In the genomic region with DNA sequence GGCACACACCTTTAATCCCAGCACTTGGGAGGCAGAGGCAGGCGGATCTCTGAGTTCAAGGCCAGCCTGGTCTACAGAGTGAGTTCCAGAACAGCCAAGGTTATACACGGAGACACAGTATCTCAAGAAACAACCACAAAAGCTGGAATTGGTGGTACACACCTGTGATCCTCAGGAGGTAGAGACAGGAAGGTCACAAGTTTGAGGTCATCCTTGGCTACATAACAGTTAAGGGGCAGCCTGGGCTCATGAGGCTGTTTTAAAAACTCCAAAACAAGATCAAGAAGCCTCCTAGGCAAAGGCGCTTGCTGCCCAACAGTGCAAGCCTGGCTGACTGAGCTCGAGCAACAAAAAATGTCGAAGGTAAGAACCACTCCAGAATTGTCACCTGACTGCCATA, we compare ENCODE assay signal across 25 mouse cellular contexts. TPM values are rescaled to one million over a fixed set of nuclear protein-coding genes. Genes with fewer than 3 reads are reported as not detected.
DNase-seq lines count a peak whose midpoint lies in the region; ATAC-seq and TF ChIP-seq lines count a peak whose summit lies in the region.
"Had no signal": no experiment of that assay in that cellular context is flagged by ENCODE, and none has a peak within 500 bp of the region (broad histone marks: within the 10 kb centered on the region; RNA-seq: fewer than 3 reads in every experiment).

No protein-coding gene starts in this region.

- H3K27me3 ChIP-seq in hindbrain, embryonic 10.5 days (ENCODE audit: insufficient read depth, poor library complexity, severe bottlenecking) = peaks cover 14% of the 10 kb centered on the region
- no peaks in the 10 kb centered on the region for H3K27me3 ChIP-seq in hindbrain, postnatal 0 days (ENCODE audit: insufficient read depth, low read length)
- no peaks in the 10 kb centered on the region for H3K27me3 ChIP-seq in midbrain, embryonic 14.5 days (ENCODE audit: control insufficient read depth, insufficient read depth, low read length)
- H3K27me3 ChIP-seq in midbrain, embryonic 16.5 days (ENCODE audit: control insufficient read depth, insufficient read depth, low read depth, low read length) = no peaks in the 10 kb centered on the region
- H3K27me3 ChIP-seq in hindbrain, embryonic 11.5 days (ENCODE audit: control insufficient read depth, insufficient read depth, low read length) = no peaks in the 10 kb centered on the region
- H3K27me3 ChIP-seq in limb, embryonic 10.5 days (ENCODE audit: low read depth, poor library complexity, severe bottlenecking) = no peaks in the 10 kb centered on the region
- H3K27me3 ChIP-seq in forebrain, embryonic 11.5 days (ENCODE audit: control insufficient read depth, insufficient read depth, low read length) = peaks cover 21% of the 10 kb centered on the region
- H3K27me3 ChIP-seq: embryonic facial prominence, embryonic 13.5 days had no signal

- no peak for ATAC-seq in hindbrain, postnatal 0 days
- no peak for ATAC-seq in midbrain, embryonic 14.5 days (ENCODE audit: low FRiP score, low TSS enrichment)
- ATAC-seq in midbrain, embryonic 16.5 days = no peak
- ATAC-seq in hindbrain, embryonic 11.5 days (ENCODE audit: low FRiP score) = no peak
- ATAC-seq in forebrain, embryonic 11.5 days (replicated peaks; ENCODE audit: low FRiP score) = no peak
- ATAC-seq: activated CD4-positive, CD25-positive, alpha-beta regulatory T cell, adult 4 months had no signal

- H3K4me3 ChIP-seq in hindbrain, embryonic 10.5 days = no peak overlapping the region
- H3K4me3 ChIP-seq in hindbrain, postnatal 0 days (ENCODE audit: low read length) = no peak overlapping the region
- no peak overlapping the region for H3K4me3 ChIP-seq in midbrain, embryonic 14.5 days (replicated peaks; ENCODE audit: low read depth, low read length)
- H3K4me3 ChIP-seq in midbrain, embryonic 16.5 days (ENCODE audit: low read depth, low read length) = no peak overlapping the region
- no peak overlapping the region for H3K4me3 ChIP-seq in hindbrain, embryonic 11.5 days (ENCODE audit: low read depth, low read length)
- no peak overlapping the region for H3K4me3 ChIP-seq in limb, embryonic 10.5 days
- H3K4me3 ChIP-seq in forebrain, embryonic 11.5 days (ENCODE audit: low read depth, low read length) = no peak overlapping the region
- H3K4me3 ChIP-seq: embryonic facial prominence, embryonic 13.5 days; erythroblast, embryonic 14.5 days; forebrain, embryonic 13.5 days had no signal

- peaks cover 8% of the 10 kb centered on the region; the same call in 1 of the 2 replicates for H3K9me3 ChIP-seq in hindbrain, embryonic 10.5 days
- no peaks in the 10 kb centered on the region for H3K9me3 ChIP-seq in hindbrain, postnatal 0 days (ENCODE audit: low read length)
- H3K9me3 ChIP-seq in midbrain, embryonic 14.5 days (ENCODE audit: control insufficient read depth, low read length) = no peaks in the 10 kb centered on the region
- no peaks in the 10 kb centered on the region for H3K9me3 ChIP-seq in midbrain, embryonic 16.5 days (replicated peaks; ENCODE audit: control insufficient read depth, low read length, poor library complexity, severe bottlenecking)
- H3K9me3 ChIP-seq in hindbrain, embryonic 11.5 days (ENCODE audit: control insufficient read depth, low read length) = no peaks in the 10 kb centered on the region
- H3K9me3 ChIP-seq in limb, embryonic 10.5 days (replicated peaks) = no peaks in the 10 kb centered on the region
- no peaks in the 10 kb centered on the region for H3K9me3 ChIP-seq in forebrain, embryonic 11.5 days (ENCODE audit: control insufficient read depth, low read length)
- H3K9me3 ChIP-seq: embryonic facial prominence, embryonic 13.5 days; forebrain, embryonic 13.5 days had no signal

- H3K4me2 ChIP-seq in hindbrain, postnatal 0 days (ENCODE audit: low read depth, low read length) = no peak overlapping the region
- H3K4me2 ChIP-seq in midbrain, embryonic 14.5 days (ENCODE audit: low read length) = no peak overlapping the region
- H3K4me2 ChIP-seq in midbrain, embryonic 16.5 days (ENCODE audit: low read length) = no peak overlapping the region
- no peak overlapping the region for H3K4me2 ChIP-seq in hindbrain, embryonic 11.5 days (replicated peaks; ENCODE audit: low read depth, low read length)
- H3K4me2 ChIP-seq in forebrain, embryonic 11.5 days (ENCODE audit: low read depth, low read length, severe bottlenecking) = no peak overlapping the region

- 83% methylated on average over 5 of the region's 5 CpGs for WGBS in hindbrain, embryonic 10.5 days
- WGBS in hindbrain, postnatal 0 days = 82% methylated on average over 5 of the region's 5 CpGs
- WGBS in midbrain, embryonic 14.5 days = 78% methylated on average over 5 of the region's 5 CpGs
- WGBS in midbrain, embryonic 16.5 days = 80% methylated on average over 5 of the region's 5 CpGs
- WGBS in hindbrain, embryonic 11.5 days = 89% methylated on average over 5 of the region's 5 CpGs
- WGBS in limb, embryonic 10.5 days = 96% methylated on average over 5 of the region's 5 CpGs
- WGBS in forebrain, embryonic 11.5 days = 86% methylated on average over 5 of the region's 5 CpGs

- DNase-seq in hindbrain, embryonic 10.5 days (ENCODE audit: low spot score) = no peak
- DNase-seq in hindbrain, postnatal 0 days (ENCODE audit: low spot score) = no peak
- no peak for DNase-seq in midbrain, embryonic 14.5 days
- no peak for DNase-seq in hindbrain, embryonic 11.5 days (ENCODE audit: low spot score)
- DNase-seq in limb, embryonic 10.5 days (ENCODE audit: low spot score) = no peak
- DNase-seq in forebrain, embryonic 11.5 days (ENCODE audit: low spot score) = no peak
- DNase-seq: adrenal gland, adult 8-10 months; cerebellum, adult 2 months; cerebellum, postnatal 36 days; embryo, embryonic 11 days; heart, postnatal 14 days; kidney, adult 11 months; retina, postnatal 1 day; right cerebral cortex, postnatal 25 days had no signal

- peaks cover 86% of the 10 kb centered on the region for H3K4me1 ChIP-seq in hindbrain, embryonic 10.5 days (replicated peaks)
- peaks cover 11% of the 10 kb centered on the region; the same call in 1 of the 2 replicates for H3K4me1 ChIP-seq in hindbrain, postnatal 0 days (ENCODE audit: insufficient read depth, low read length)
- H3K4me1 ChIP-seq in midbrain, embryonic 14.5 days (ENCODE audit: control insufficient read depth, insufficient read depth, low read length) = peaks cover 20% of the 10 kb centered on the region
- H3K4me1 ChIP-seq in midbrain, embryonic 16.5 days (ENCODE audit: control insufficient read depth, insufficient read depth, low read length) = peaks cover 15% of the 10 kb centered on the region
- H3K4me1 ChIP-seq in hindbrain, embryonic 11.5 days (replicated peaks; ENCODE audit: control insufficient read depth, insufficient read depth, low read length) = peaks cover 12% of the 10 kb centered on the region
- H3K4me1 ChIP-seq in limb, embryonic 10.5 days = peaks cover 41% of the 10 kb centered on the region
- peaks cover 13% of the 10 kb centered on the region for H3K4me1 ChIP-seq in forebrain, embryonic 11.5 days (replicated peaks; ENCODE audit: control insufficient read depth, insufficient read depth, low read length)

- no peak for TF ChIP-seq CTCF in hindbrain, postnatal 0 days (IDR thresholded peaks at IDR 0.05; ENCODE audit: low read depth)

- H3K27ac ChIP-seq in hindbrain, embryonic 10.5 days = peak overlapping the region; percentile 93
- no peak overlapping the region for H3K27ac ChIP-seq in hindbrain, postnatal 0 days
- peak overlapping the region; percentile 90; the same call in 1 of the 2 replicates for H3K27ac ChIP-seq in midbrain, embryonic 14.5 days (replicated peaks; ENCODE audit: low read depth, low read length)
- no peak overlapping the region; the same call in 1 of the 2 replicates for H3K27ac ChIP-seq in midbrain, embryonic 16.5 days (ENCODE audit: low read length)
- H3K27ac ChIP-seq in hindbrain, embryonic 11.5 days (ENCODE audit: low read depth, low read length) = 0 out of 2 replicates have a peak overlapping the region, but pooled peaks have one; percentile 96
- 0 out of 2 replicates have a peak overlapping the region, but pooled peaks have one; percentile 89 for H3K27ac ChIP-seq in limb, embryonic 10.5 days
- no peak overlapping the region for H3K27ac ChIP-seq in forebrain, embryonic 11.5 days (ENCODE audit: low read depth, low read length)
- H3K27ac ChIP-seq: macrophage had no signal

- H3K36me3 ChIP-seq in hindbrain, embryonic 10.5 days = peaks cover 41% of the 10 kb centered on the region
- H3K36me3 ChIP-seq in hindbrain, postnatal 0 days (ENCODE audit: insufficient read depth, low read length) = peaks cover 3% of the 10 kb centered on the region; the same call in 1 of the 2 replicates
- H3K36me3 ChIP-seq in midbrain, embryonic 14.5 days (ENCODE audit: control insufficient read depth, insufficient read depth, low read length) = peaks cover 9% of the 10 kb centered on the region
- no peaks in the 10 kb centered on the region; the same call in 1 of the 2 replicates for H3K36me3 ChIP-seq in midbrain, embryonic 16.5 days (ENCODE audit: control insufficient read depth, insufficient read depth, low read length)
- H3K36me3 ChIP-seq in hindbrain, embryonic 11.5 days (ENCODE audit: control insufficient read depth, insufficient read depth, low read length) = 0 out of 2 replicates have a peak, but pooled peaks cover 7% of the 10 kb centered on the region
- peaks cover 16% of the 10 kb centered on the region for H3K36me3 ChIP-seq in limb, embryonic 10.5 days
- peaks cover 2% of the 10 kb centered on the region; the same call in 1 of the 2 replicates for H3K36me3 ChIP-seq in forebrain, embryonic 11.5 days (ENCODE audit: control insufficient read depth, insufficient read depth, low read length)

- no peak overlapping the region for H3K9ac ChIP-seq in hindbrain, postnatal 0 days (replicated peaks; ENCODE audit: low read length)
- H3K9ac ChIP-seq in midbrain, embryonic 14.5 days (replicated peaks; ENCODE audit: low read length) = no peak overlapping the region
- no peak overlapping the region for H3K9ac ChIP-seq in midbrain, embryonic 16.5 days (ENCODE audit: low read depth, low read length)
- H3K9ac ChIP-seq in hindbrain, embryonic 11.5 days (ENCODE audit: low read depth, low read length) = peak overlapping the region; percentile 50; the same call in 1 of the 2 replicates
- no peak overlapping the region for H3K9ac ChIP-seq in forebrain, embryonic 11.5 days (ENCODE audit: low read length)

RNA-seq across cellular contexts. Expression of gene Sox13, which starts 27.5 kb away (rescaled TPM):
- polyA plus RNA-seq in hindbrain, embryonic 10.5 days (2016; fragmentation: Nextera tagmentation; extraction: Ambion mirVana) = 28.3 and 28.4 TPM in 2 replicates
- total RNA-seq in hindbrain, postnatal 0 days (2014; rRNA removed) = 13.1 and 16.8 TPM in 2 replicates
- polyA plus RNA-seq in hindbrain, postnatal 0 days (2015; fragmentation: Nextera tagmentation; extraction: Ambion mirVana) = 2.9 and 3.3 TPM in 2 replicates
- 5.9 and 9.7 TPM in 2 replicates for polyA plus RNA-seq in midbrain, embryonic 14.5 days (2014; fragmentation: Nextera tagmentation; extraction: Ambion mirVana)
- polyA plus RNA-seq in midbrain, embryonic 16.5 days (2015; fragmentation: Nextera tagmentation; extraction: Ambion mirVana) = 5.3 and 7.4 TPM in 2 replicates
- polyA plus RNA-seq in hindbrain, embryonic 11.5 days (2014; fragmentation: Nextera tagmentation; extraction: Ambion mirVana) = 12.5 and 15.9 TPM in 2 replicates
- 10.3 and 12.9 TPM in 2 replicates for polyA plus RNA-seq in limb, embryonic 10.5 days (2016; fragmentation: Nextera tagmentation; extraction: Ambion mirVana)
- 12.3 TPM in 2 replicates for polyA plus RNA-seq in forebrain, embryonic 11.5 days (2014; fragmentation: Nextera tagmentation; extraction: Ambion mirVana)
- total RNA-seq: MEL had no signal
- polyA plus RNA-seq: activated CD4-positive, CD25-positive, alpha-beta regulatory T cell, adult 4 months had no signal

RNA-seq across cellular contexts. Expression of gene Etnk2, which starts 33.3 kb away (rescaled TPM):
- polyA plus RNA-seq in hindbrain, embryonic 10.5 days (2016; fragmentation: Nextera tagmentation; extraction: Ambion mirVana) = 2.9 and 4.1 TPM in 2 replicates
- 36.7 and 49.7 TPM in 2 replicates for total RNA-seq in hindbrain, postnatal 0 days (2014; rRNA removed)
- 27.4 and 29.6 TPM in 2 replicates for polyA plus RNA-seq in hindbrain, postnatal 0 days (2015; fragmentation: Nextera tagmentation; extraction: Ambion mirVana)
- polyA plus RNA-seq in midbrain, embryonic 14.5 days (2014; fragmentation: Nextera tagmentation; extraction: Ambion mirVana) = 11.2 and 15.6 TPM in 2 replicates
- polyA plus RNA-seq in midbrain, embryonic 16.5 days (2015; fragmentation: Nextera tagmentation; extraction: Ambion mirVana) = 24.6 and 26.5 TPM in 2 replicates
- 2.9 and 3.1 TPM in 2 replicates for polyA plus RNA-seq in hindbrain, embryonic 11.5 days (2014; fragmentation: Nextera tagmentation; extraction: Ambion mirVana)
- polyA plus RNA-seq in limb, embryonic 10.5 days (2016; fragmentation: Nextera tagmentation; extraction: Ambion mirVana) = 1.7 and 2.0 TPM in 2 replicates
- polyA plus RNA-seq in forebrain, embryonic 11.5 days (2014; fragmentation: Nextera tagmentation; extraction: Ambion mirVana) = 1.8 and 2.7 TPM in 2 replicates
- polyA plus RNA-seq: erythroblast, embryonic 14.5 days; macrophage had no signal

RNA-seq across cellular contexts. Expression of gene Ren1, which starts 46.4 kb away (rescaled TPM):
- polyA plus RNA-seq in hindbrain, embryonic 10.5 days (2016; fragmentation: Nextera tagmentation; extraction: Ambion mirVana) = 0.22 and 0.37 TPM in 2 replicates
- 0.58 and 1.1 TPM in 2 replicates for total RNA-seq in hindbrain, postnatal 0 days (2014; rRNA removed)
- polyA plus RNA-seq in hindbrain, postnatal 0 days (2015; fragmentation: Nextera tagmentation; extraction: Ambion mirVana) = 1.6 and 1.7 TPM in 2 replicates
- not detected in 2 replicates for polyA plus RNA-seq in midbrain, embryonic 14.5 days (2014; fragmentation: Nextera tagmentation; extraction: Ambion mirVana)
- polyA plus RNA-seq in midbrain, embryonic 16.5 days (2015; fragmentation: Nextera tagmentation; extraction: Ambion mirVana) = 0.35 TPM in 1 of 2 replicates, not detected in the other
- 0.70 and 1.2 TPM in 2 replicates for polyA plus RNA-seq in hindbrain, embryonic 11.5 days (2014; fragmentation: Nextera tagmentation; extraction: Ambion mirVana)
- polyA plus RNA-seq in limb, embryonic 10.5 days (2016; fragmentation: Nextera tagmentation; extraction: Ambion mirVana) = 0.09 TPM in 1 of 2 replicates, not detected in the other
- not detected in 2 replicates for polyA plus RNA-seq in forebrain, embryonic 11.5 days (2014; fragmentation: Nextera tagmentation; extraction: Ambion mirVana)
- total RNA-seq: left cerebral cortex, adult 8-10 months; liver, adult 2 months had no signal
- polyA plus RNA-seq: activated CD4-positive, CD25-positive, alpha-beta regulatory T cell, adult 4 months; erythroblast, embryonic 14.5 days; forebrain, embryonic 13.5 days; limb, embryonic 11.5 days; macrophage; spleen, adult 2 months had no signal

Comparison
In these comparisons a context has a peak if more than half of its experiments do, and no peak if none do; other contexts are left out.
1. H3K27ac ChIP-seq: peak in hindbrain, embryonic 10.5 days (single experiment), midbrain, embryonic 14.5 days (single experiment), hindbrain, embryonic 11.5 days (single experiment) and limb, embryonic 10.5 days (single experiment); none in hindbrain, postnatal 0 days (single experiment), midbrain, embryonic 16.5 days (single experiment) and forebrain, embryonic 11.5 days (single experiment).